Mouse (Mus musculus): ENCODE results near the gene Kcnmb1. TPM values are rescaled to one million over a fixed set of nuclear protein-coding genes. Genes with fewer than 3 reads are reported as not detected.

The Kcnmb1 gene
- polyA plus RNA-seq, 1 experiment from 2014 or later: 0.13 TPM

DNA sequence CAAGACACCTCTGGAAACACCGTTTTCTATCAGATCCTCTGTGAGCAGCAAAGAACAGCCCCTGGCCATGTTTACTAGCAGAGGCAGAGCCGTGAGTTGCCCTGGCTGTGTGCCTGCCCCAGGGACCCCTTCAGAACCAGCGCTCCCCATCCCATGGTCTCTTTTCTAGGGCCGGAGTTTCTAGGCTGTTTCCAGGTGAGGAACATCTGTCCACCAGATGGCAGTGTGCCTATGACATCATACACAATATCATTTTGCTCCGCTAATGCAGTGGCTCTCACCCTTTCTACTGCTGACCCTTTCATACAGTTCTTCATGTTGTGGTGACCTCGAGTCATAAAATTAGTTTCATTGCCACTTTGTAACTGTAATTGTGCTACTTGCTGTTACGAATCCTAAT is 34.2 kb upstream of the Kcnmb1 start:
- peak; percentile 39; the same call in 1 of the 2 replicates for ATAC-seq (ENCODE audit: insufficient number of reproducible peaks, insufficient read depth, low FRiP score, low TSS enrichment)
- no peaks in the 10 kb centered on the region for H3K9me3 ChIP-seq
- no peak overlapping the region for H3K9ac ChIP-seq
- H3K4me1 ChIP-seq: 0 out of 2 replicates have a peak, but pooled peaks cover 3% of the 10 kb centered on the region
- no peak overlapping the region for H3K4me3 ChIP-seq
- H3K4me2 ChIP-seq (replicated peaks): no peak overlapping the region
- 17% methylated on average over 7 of the region's 7 CpGs for WGBS
- no peaks in the 10 kb centered on the region for H3K36me3 ChIP-seq
- peaks cover 13% of the 10 kb centered on the region; the same call in 1 of the 2 replicates for H3K27me3 ChIP-seq
- H3K27ac ChIP-seq: no peak overlapping the region

GRCm38 (mm10) chr11:33929412-33929811 is 33.4 kb upstream of the Kcnmb1 start:
- Histone ChIP-seq H3K9ac (no peak overlapping the region), H3K27ac (no peak overlapping the region), H3K9me3 (no peaks in the 10 kb centered on the region), H3K4me3 (no peak overlapping the region), H3K4me2 (replicated peaks) (no peak overlapping the region), H3K36me3 (no peaks in the 10 kb centered on the region), H3K27me3 (peaks cover 13% of the 10 kb centered on the region; the same call in 1 of the 2 replicates), H3K4me1 (0 out of 2 replicates have a peak, but pooled peaks cover 3% of the 10 kb centered on the region)
- ATAC-seq (ENCODE audit: insufficient number of reproducible peaks, insufficient read depth, low FRiP score, low TSS enrichment): no peak
- WGBS: 64% methylated on average over 11 of the region's 11 CpGs

GRCm38 (mm10) chr11:33931836-33932385 is 30.9 kb upstream of the Kcnmb1 start:
- Histone ChIP-seq H3K27ac (no peak overlapping the region), H3K9me3 (no peaks in the 10 kb centered on the region), H3K4me2 (replicated peaks) (0 out of 2 replicates have a peak overlapping the region, but pooled peaks have one; percentile 5), H3K4me1 (0 out of 2 replicates have a peak, but pooled peaks cover 3% of the 10 kb centered on the region), H3K4me3 (no peak overlapping the region), H3K36me3 (no peaks in the 10 kb centered on the region), H3K9ac (no peak overlapping the region), H3K27me3 (peaks cover 13% of the 10 kb centered on the region; the same call in 1 of the 2 replicates)
- WGBS: 10% methylated on average over 10 of the region's 10 CpGs
- ATAC-seq (ENCODE audit: insufficient number of reproducible peaks, insufficient read depth, low FRiP score, low TSS enrichment): no peak

DNA sequence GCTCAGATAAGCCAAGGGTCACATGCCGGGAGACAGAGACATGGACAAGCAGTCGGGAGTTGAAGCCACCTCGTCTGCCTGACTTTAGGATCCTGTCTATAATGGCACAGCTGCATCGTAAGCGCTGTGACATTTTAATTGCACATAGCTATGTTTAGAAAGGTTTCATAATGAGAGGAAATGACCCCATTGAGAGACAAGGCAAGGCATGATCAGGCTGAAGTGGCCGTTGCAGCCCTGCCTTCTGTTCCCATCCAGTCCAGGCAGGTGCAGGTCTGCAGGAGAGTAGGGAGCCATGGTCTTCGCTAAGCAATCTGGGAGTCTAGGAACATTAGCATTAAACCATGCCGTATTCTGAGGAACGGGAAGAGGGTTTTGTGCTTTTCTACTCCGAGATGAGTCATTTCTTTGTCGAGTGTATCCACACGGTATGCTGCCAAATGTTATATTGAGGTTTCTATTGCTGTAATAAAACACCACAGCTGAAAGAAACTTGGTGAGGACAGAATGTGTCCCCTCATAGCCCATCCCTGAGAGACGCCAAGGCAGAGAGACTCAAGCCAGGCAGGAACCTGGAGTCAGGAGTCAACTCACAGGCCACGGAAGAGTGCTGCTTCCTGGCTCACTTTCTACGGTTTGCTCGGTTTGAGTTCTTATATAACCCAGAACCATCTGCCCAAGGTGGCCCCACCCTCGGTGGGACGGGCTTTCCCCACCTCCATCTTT is 30.3 kb upstream of the Kcnmb1 start:
- no peak overlapping the region for H3K9ac ChIP-seq
- no peak overlapping the region for H3K4me3 ChIP-seq
- H3K4me1 ChIP-seq: 0 out of 2 replicates have a peak, but pooled peaks cover 3% of the 10 kb centered on the region
- no peaks in the 10 kb centered on the region for H3K36me3 ChIP-seq
- 65% methylated on average over 18 of the region's 18 CpGs for WGBS
- H3K27ac ChIP-seq: no peak overlapping the region
- H3K4me2 ChIP-seq (replicated peaks): 0 out of 2 replicates have a peak overlapping the region, but pooled peaks have one; percentile 5
- H3K27me3 ChIP-seq: peaks cover 11% of the 10 kb centered on the region; the same call in 1 of the 2 replicates
- no peak for ATAC-seq (ENCODE audit: insufficient number of reproducible peaks, insufficient read depth, low FRiP score, low TSS enrichment)
- H3K9me3 ChIP-seq: no peaks in the 10 kb centered on the region

- WGBS: 56% methylated on average over 9 of the region's 9 CpGs
- no peaks in the 10 kb centered on the region for H3K4me1 ChIP-seq
- H3K27me3 ChIP-seq: peaks cover 3% of the 10 kb centered on the region; the same call in 1 of the 2 replicates
- H3K9me3 ChIP-seq: no peaks in the 10 kb centered on the region
- H3K4me3 ChIP-seq: no peak overlapping the region
- no peak overlapping the region for H3K27ac ChIP-seq
- H3K36me3 ChIP-seq: no peaks in the 10 kb centered on the region
- ATAC-seq (ENCODE audit: insufficient number of reproducible peaks, insufficient read depth, low FRiP score, low TSS enrichment): no peak
- no peak overlapping the region for H3K4me2 ChIP-seq (replicated peaks)
- H3K9ac ChIP-seq: no peak overlapping the region
Observed at GRCm38 (mm10) chr11:33934286-33934685, 28.5 kb upstream of the Kcnmb1 start.

DNA sequence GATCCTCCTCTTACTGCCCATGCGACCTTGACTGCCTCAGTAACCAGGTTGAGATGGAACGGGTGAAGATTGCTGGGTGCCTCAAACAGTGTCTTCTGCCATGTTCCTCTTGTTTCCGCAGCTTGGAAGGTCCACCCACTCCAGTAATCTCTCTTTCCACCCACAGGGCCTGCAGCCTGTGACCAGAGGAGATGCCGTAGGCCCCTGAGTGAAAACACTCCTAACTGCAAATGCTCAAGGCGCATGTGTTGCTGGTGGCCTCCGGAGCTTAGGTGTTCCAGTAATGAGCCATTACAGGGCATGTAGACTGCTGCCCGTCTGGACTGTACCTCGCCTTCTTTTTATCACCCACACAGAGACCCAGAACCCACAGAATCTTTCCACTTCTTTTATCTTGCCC is 25.2 kb upstream of the Kcnmb1 start:
- H3K27ac ChIP-seq: no peak overlapping the region
- no peak overlapping the region for H3K9ac ChIP-seq
- no peaks in the 10 kb centered on the region for H3K27me3 ChIP-seq
- 84% methylated on average over 8 of the region's 8 CpGs for WGBS
- H3K9me3 ChIP-seq: no peaks in the 10 kb centered on the region
- no peaks in the 10 kb centered on the region for H3K36me3 ChIP-seq
- no peak overlapping the region for H3K4me2 ChIP-seq (replicated peaks)
- H3K4me3 ChIP-seq: no peak overlapping the region
- ATAC-seq (ENCODE audit: insufficient number of reproducible peaks, insufficient read depth, low FRiP score, low TSS enrichment): no peak
- H3K4me1 ChIP-seq: no peaks in the 10 kb centered on the region

DNA sequence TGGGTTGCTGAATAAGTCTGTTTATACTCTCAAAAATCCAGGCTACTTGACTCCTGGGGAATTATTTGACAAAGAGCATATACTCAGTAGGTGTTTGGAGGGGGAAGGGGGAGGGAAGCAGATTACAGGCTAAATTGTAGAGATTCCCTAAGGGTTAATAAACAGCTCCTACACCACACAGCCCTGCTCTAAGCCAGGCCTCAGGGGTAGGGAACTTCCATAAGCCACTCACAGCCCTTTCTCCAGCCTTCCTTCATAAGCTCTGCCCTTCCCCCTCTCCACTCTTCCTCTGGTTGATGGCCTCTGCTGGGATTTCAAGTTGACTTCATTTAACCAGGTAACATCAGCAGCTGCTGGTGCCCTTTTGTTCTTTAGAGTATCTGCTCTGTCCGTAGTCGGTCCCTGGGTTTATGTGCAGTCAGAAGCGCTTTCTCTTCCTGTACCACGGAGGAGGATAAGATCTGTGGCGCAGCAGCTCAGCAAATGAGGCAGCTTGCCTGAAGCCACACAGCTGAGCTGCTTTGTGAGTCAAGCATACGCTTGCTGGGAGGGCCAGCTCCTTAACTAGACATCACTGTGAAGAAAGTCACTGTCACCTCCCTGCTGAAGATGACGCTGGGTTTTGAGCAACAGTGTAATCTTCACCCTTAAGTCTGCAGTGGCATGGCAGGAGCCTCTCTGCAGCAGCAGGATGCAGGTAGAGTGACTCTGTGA is 24.1 kb upstream of the Kcnmb1 start:
- no peaks in the 10 kb centered on the region for H3K9me3 ChIP-seq
- ATAC-seq (ENCODE audit: insufficient number of reproducible peaks, insufficient read depth, low FRiP score, low TSS enrichment): no peak
- WGBS: 40% methylated on average over 7 of the region's 7 CpGs
- no peak overlapping the region for H3K9ac ChIP-seq
- H3K27ac ChIP-seq: no peak overlapping the region
- H3K4me2 ChIP-seq (replicated peaks): no peak overlapping the region
- no peaks in the 10 kb centered on the region for H3K36me3 ChIP-seq
- no peak overlapping the region for H3K4me3 ChIP-seq
- H3K4me1 ChIP-seq: no peaks in the 10 kb centered on the region
- no peaks in the 10 kb centered on the region for H3K27me3 ChIP-seq

- no peak for ATAC-seq (ENCODE audit: insufficient number of reproducible peaks, insufficient read depth, low FRiP score, low TSS enrichment)
- no peaks in the 10 kb centered on the region for H3K9me3 ChIP-seq
- H3K4me3 ChIP-seq: no peak overlapping the region
- H3K9ac ChIP-seq: no peak overlapping the region
- no peaks in the 10 kb centered on the region for H3K36me3 ChIP-seq
- no peak overlapping the region for H3K4me2 ChIP-seq (replicated peaks)
- H3K27me3 ChIP-seq: no peaks in the 10 kb centered on the region
- 75% methylated on average over 4 of the region's 4 CpGs for WGBS
- no peak overlapping the region for H3K27ac ChIP-seq
- no peaks in the 10 kb centered on the region for H3K4me1 ChIP-seq
Observed at GRCm38 (mm10) chr11:33939456-33940113, 23.2 kb upstream of the Kcnmb1 start.

DNA sequence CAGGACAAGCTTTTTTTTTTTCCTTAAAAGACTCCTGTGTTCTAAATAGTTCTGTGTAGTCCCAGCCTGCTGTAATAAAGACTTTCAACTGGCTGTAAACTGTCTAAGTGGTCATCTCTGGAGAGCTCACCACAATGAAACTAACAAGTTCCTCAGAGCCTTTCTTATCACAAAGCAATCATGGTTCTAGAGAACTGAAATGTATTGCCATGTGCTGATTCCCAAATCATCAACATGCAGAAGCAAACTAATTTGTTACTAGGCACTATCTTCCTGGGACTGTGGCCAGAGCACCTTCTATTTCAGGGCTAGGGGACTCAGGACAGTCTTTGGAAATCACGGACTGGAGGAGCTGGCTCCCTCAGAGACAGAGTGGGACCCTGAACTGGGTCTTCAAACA is 19.2 kb upstream of the Kcnmb1 start:
- Histone ChIP-seq H3K4me2 (replicated peaks) (no peak overlapping the region), H3K9ac (no peak overlapping the region), H3K27ac (no peak overlapping the region), H3K36me3 (no peaks in the 10 kb centered on the region), H3K4me3 (no peak overlapping the region), H3K9me3 (no peaks in the 10 kb centered on the region), H3K4me1 (no peaks in the 10 kb centered on the region), H3K27me3 (no peaks in the 10 kb centered on the region)
- WGBS: 74% methylated on average over 1 of the region's 1 CpGs
- ATAC-seq (ENCODE audit: insufficient number of reproducible peaks, insufficient read depth, low FRiP score, low TSS enrichment): no peak

- no peaks in the 10 kb centered on the region for H3K36me3 ChIP-seq
- 69% methylated on average over 4 of the region's 4 CpGs for WGBS
- H3K9me3 ChIP-seq: no peaks in the 10 kb centered on the region
- no peak overlapping the region for H3K27ac ChIP-seq
- no peaks in the 10 kb centered on the region for H3K4me1 ChIP-seq
- H3K4me3 ChIP-seq: no peak overlapping the region
- no peak overlapping the region for H3K4me2 ChIP-seq (replicated peaks)
- no peak overlapping the region for H3K9ac ChIP-seq
- H3K27me3 ChIP-seq: no peaks in the 10 kb centered on the region
- ATAC-seq (ENCODE audit: insufficient number of reproducible peaks, insufficient read depth, low FRiP score, low TSS enrichment): no peak
Observed at GRCm38 (mm10) chr11:33944067-33944785, 18.6 kb upstream of the Kcnmb1 start.

DNA sequence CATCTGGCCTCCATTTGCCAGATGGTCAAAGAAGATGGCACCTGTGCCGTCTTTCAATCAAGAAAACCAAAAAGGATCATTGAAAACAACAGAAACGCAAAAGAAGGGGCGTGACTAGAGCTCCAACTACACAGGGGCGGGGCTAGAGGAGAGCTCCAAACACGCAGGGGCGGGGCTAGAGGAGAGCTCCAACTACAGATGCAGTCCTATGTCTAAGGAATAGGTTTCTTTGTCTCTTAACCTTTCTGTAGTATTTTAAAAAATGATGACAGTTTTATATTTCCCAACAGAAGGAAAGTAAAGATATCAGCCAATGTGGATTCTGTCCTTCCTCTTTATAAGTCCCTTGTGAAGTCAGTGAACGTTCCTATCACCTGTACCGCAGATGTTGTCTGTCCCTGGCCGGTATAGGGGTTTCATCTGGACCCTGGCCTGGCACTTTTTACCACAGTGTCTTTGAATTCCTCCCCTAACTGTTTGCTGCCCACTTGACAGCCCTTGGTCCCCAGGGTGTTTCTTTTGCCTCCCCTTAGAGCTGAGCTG is 18.0 kb upstream of the Kcnmb1 start:
- H3K4me2 ChIP-seq (replicated peaks): no peak overlapping the region
- H3K27ac ChIP-seq: no peak overlapping the region
- H3K9me3 ChIP-seq: no peaks in the 10 kb centered on the region
- ATAC-seq (ENCODE audit: insufficient number of reproducible peaks, insufficient read depth, low FRiP score, low TSS enrichment): no peak
- H3K9ac ChIP-seq: no peak overlapping the region
- no peaks in the 10 kb centered on the region for H3K4me1 ChIP-seq
- H3K36me3 ChIP-seq: no peaks in the 10 kb centered on the region
- no peak overlapping the region for H3K4me3 ChIP-seq
- no peaks in the 10 kb centered on the region for H3K27me3 ChIP-seq
- WGBS: 84% methylated on average over 9 of the region's 9 CpGs
